Mouse (Mus musculus): ENCODE measurements at regions not wholly inside any gene's neighbourhood (a gene's known extent, or its start where the extent isn't known, plus 50 kb on each side); places are given as distances from the start of the nearest gene placed in this dataset.

DNA sequence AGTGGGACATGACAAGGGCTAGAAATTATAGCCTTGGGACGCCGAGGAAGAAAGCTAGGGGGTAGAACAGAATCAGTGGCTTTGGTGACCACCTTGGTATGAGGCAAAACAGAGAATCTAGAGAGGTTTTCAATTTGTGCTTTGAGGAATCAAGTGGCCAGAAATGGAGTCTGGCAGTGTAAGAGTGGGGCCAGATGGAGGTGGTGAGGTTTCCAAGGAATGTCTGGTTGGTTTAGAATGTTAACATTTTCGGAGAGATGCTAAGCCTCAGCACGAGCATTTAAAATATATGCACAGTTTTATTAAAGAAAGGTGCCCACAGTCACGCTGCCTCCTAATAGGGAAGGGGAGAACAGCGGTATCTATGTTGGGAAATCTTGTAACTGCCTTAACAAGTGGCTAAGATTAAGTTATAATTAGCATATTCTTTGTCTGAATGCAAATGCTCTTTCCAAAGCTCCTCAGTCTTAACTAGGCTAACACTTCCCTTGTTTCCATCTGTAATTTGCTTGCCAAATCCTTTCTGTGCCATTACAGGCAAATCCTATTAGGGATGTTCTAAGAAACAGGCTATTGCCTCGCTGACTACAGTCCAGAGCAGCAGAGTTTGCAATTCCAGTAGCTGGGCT is 117.9 kb upstream of the Pbx1 start:
- no peaks in the 10 kb centered on the region for H3K9me3 ChIP-seq (replicated peaks)
- H3K4me3 ChIP-seq: no peak overlapping the region
- no peaks in the 10 kb centered on the region for H3K4me1 ChIP-seq
- no peak overlapping the region for H3K27ac ChIP-seq
- H3K27me3 ChIP-seq (ENCODE audit: low read depth, poor library complexity, severe bottlenecking): no peaks in the 10 kb centered on the region
- 63% methylated on average over 7 of the region's 7 CpGs for WGBS
- no peak for DNase-seq (ENCODE audit: low spot score)
- H3K36me3 ChIP-seq: no peaks in the 10 kb centered on the region

DNA sequence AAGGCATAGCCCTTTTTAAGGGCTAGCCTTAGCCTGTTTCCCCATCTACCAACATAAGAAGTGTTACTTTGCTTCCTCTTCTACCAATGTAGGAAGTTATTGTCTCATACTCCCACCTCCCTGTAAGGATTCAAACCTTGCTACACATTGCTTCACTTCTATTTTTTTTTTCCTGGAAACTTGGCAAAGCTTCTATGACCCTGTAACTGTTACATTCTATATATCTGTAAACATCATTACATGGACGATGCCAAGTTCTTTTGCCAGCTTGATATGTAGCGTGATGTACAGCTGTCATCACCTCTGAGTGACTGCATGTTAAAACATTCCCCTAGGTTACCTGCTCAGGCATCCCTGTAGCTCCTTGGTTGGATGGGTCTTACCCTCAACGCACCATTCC is 114.1 kb upstream of the Pbx1 start:
- Histone ChIP-seq H3K4me3 (no peak overlapping the region), H3K27me3 (ENCODE audit: low read depth, poor library complexity, severe bottlenecking) (no peaks in the 10 kb centered on the region), H3K36me3 (no peaks in the 10 kb centered on the region), H3K9me3 (replicated peaks) (no peaks in the 10 kb centered on the region), H3K4me1 (peaks cover 7% of the 10 kb centered on the region; the same call in 1 of the 2 replicates), H3K27ac (no peak overlapping the region)
- WGBS: 91% methylated on average over 3 of the region's 3 CpGs
- DNase-seq (ENCODE audit: low spot score): no peak

DNA sequence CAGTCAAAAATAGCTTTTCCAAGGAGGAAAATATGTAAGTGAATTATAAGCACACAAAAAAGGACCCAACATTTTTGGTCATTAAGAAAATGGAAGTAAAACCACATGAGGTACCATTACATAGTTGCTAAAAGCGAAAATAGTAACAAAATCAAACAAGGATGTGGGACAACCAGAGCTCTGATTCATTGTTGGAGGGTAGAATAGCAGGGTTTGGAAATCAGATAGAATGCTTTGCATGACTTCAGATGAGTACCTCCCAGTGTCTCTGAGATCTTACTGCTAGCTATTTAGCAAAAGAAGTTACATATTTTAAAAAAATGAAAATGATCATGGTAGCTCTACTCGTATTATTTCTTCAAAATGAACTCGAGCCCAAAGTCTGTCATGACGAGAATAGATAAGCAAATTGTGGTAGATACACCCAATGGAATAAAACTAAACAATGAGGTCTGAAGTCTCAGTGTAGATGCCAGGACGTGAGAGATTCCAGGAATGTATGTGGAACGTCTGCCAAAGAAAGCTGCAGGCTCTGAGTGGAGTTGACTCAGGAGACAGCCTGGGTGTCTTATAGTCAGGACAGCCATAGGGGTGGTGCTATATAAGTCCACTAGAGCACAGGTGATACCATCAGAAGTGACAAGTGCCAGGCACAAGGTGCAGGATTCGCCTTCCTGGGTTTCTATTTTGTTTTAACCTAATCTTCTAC is 113.2 kb upstream of the Pbx1 start:
- Histone ChIP-seq H3K27ac (no peak overlapping the region), H3K9me3 (replicated peaks) (no peaks in the 10 kb centered on the region), H3K4me1 (peaks cover 7% of the 10 kb centered on the region; the same call in 1 of the 2 replicates), H3K27me3 (ENCODE audit: low read depth, poor library complexity, severe bottlenecking) (no peaks in the 10 kb centered on the region), H3K4me3 (no peak overlapping the region), H3K36me3 (no peaks in the 10 kb centered on the region)
- no peak for DNase-seq (ENCODE audit: low spot score)
- WGBS: 84% methylated on average over 7 of the region's 7 CpGs

DNA sequence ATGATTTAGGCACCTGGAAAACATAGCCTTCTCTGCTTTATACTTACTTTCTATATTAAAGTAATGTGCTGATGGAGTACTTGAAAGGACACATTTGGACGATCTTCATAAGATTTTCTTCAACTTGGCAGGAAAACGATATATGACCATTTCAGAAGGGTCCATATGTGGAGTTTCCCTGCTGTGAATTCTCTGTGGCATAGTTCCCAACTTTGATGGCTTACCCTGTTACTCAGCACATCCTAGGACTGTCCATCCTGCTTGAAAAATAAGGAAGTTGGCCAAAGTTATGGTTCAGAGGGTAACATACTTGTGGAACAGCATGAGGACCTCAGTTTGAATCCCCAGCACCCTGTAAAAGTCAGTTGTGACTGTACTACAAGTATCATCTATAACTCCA is 109.2 kb upstream of the Pbx1 start:
- no peak for DNase-seq (ENCODE audit: low spot score)
- no peak overlapping the region for H3K4me3 ChIP-seq
- peaks cover 7% of the 10 kb centered on the region; the same call in 1 of the 2 replicates for H3K4me1 ChIP-seq
- no peaks in the 10 kb centered on the region for H3K36me3 ChIP-seq
- 81% methylated on average over 2 of the region's 2 CpGs for WGBS
- no peaks in the 10 kb centered on the region for H3K27me3 ChIP-seq (ENCODE audit: low read depth, poor library complexity, severe bottlenecking)
- H3K9me3 ChIP-seq (replicated peaks): no peaks in the 10 kb centered on the region
- H3K27ac ChIP-seq: no peak overlapping the region

DNA sequence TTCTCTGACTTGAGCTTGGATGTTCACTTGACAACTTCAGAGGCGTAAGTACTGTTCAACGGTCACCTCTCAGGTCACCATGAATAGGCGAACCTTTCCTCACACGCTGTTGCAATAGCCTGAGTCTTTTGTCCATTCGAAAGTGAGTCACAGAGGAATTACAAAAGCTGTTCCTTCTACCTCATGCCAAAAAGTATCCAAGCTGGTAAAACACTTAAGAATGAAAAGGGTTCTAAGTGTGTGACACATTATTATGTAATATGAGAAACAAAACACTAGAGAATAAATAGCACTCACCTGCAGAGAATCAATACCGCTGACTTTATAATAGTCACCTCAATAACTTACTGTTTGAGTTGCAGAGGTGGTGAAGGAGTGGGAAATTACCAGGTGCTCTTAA is 86.0 kb upstream of the Pbx1 start:
- Histone ChIP-seq H3K4me3 (no peak overlapping the region), H3K27ac (no peak overlapping the region), H3K36me3 (no peaks in the 10 kb centered on the region), H3K4me1 (no peaks in the 10 kb centered on the region), H3K9me3 (replicated peaks) (no peaks in the 10 kb centered on the region), H3K27me3 (ENCODE audit: low read depth, poor library complexity, severe bottlenecking) (no peaks in the 10 kb centered on the region)
- WGBS: 94% methylated on average over 6 of the region's 6 CpGs
- no peak for DNase-seq (ENCODE audit: low spot score)

DNA sequence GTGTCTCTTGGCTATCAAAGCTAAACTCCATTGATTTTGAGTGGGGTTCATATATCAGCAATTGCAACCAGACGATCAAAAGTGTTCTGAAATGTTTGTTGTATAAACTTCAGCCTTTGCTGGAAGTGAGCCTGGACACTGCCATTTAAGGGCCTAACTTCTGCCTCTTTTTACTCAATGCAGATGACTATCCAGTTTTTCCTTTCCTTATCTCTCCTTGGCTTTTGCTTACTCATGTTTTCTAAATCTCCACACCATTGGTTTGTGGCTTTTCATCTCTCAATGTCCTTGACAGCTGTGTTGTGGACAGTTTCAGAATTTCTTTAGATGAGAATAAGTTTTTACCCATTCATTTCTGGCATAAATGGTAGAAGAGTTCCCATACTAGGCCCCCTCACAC is 74.3 kb upstream of the Pbx1 start:
- H3K4me3 ChIP-seq: no peak overlapping the region
- no peak for DNase-seq (ENCODE audit: low spot score)
- H3K27me3 ChIP-seq (ENCODE audit: low read depth, poor library complexity, severe bottlenecking): no peaks in the 10 kb centered on the region
- H3K27ac ChIP-seq: no peak overlapping the region
- peaks cover 11% of the 10 kb centered on the region; the same call in 1 of the 2 replicates for H3K4me1 ChIP-seq
- H3K9me3 ChIP-seq (replicated peaks): no peaks in the 10 kb centered on the region
- H3K36me3 ChIP-seq: no peaks in the 10 kb centered on the region
- 95% methylated on average over 1 of the region's 1 CpGs for WGBS

DNA sequence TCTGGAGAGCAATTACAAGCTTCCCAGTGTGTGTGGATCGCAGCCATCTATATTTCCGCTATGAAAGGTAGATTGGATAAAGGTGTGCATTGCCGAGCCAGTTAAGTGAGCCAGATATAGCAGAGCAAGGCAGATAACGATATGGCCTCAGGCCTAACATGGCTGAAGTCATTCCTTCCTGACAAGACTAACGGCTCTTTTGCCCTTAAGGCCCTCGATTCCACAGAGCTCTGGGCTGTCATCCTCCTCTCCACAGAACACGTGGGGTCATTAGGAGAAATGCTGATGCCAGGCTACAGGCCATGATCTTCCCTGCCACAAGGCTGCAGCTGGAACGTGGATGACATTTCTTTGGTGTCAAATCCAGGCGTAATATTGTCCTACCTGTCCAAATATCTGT is 72.7 kb upstream of the Pbx1 start:
- H3K4me1 ChIP-seq: peaks cover 12% of the 10 kb centered on the region; the same call in 1 of the 2 replicates
- WGBS: 74% methylated on average over 9 of the region's 9 CpGs

DNA sequence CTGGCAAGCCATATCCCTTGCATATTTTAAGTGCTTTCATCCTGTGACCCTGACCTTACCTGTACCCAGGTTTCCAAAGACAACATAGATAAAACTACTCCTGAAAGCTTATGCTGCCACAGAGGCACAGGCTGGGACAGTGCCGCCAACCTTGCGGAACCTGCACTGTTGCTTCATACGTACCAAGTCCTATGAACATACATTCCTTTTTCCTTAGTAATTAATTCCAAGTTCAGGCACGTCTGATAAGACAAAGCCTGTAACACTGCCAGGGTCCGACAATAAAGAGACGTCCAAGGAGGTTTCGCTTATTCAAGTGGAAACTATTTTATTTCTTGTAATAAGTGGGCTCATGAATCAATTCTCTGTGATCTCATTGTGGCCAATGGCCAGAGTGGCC is 70.2 kb upstream of the Pbx1 start:
- no peak overlapping the region for H3K27ac ChIP-seq
- H3K4me1 ChIP-seq: peaks cover 12% of the 10 kb centered on the region; the same call in 1 of the 2 replicates
- no peaks in the 10 kb centered on the region for H3K27me3 ChIP-seq (ENCODE audit: low read depth, poor library complexity, severe bottlenecking)
- no peak overlapping the region for H3K4me3 ChIP-seq
- 81% methylated on average over 7 of the region's 7 CpGs for WGBS
- H3K36me3 ChIP-seq: no peaks in the 10 kb centered on the region
- no peak for DNase-seq (ENCODE audit: low spot score)
- no peaks in the 10 kb centered on the region for H3K9me3 ChIP-seq (replicated peaks)

More for the DNA sequence above, 72.7 kb upstream of the Pbx1 start:
- no peak for DNase-seq (ENCODE audit: low spot score)
- Histone ChIP-seq H3K27me3 (ENCODE audit: low read depth, poor library complexity, severe bottlenecking) (no peaks in the 10 kb centered on the region), H3K4me3 (no peak overlapping the region), H3K9me3 (replicated peaks) (no peaks in the 10 kb centered on the region), H3K36me3 (no peaks in the 10 kb centered on the region), H3K27ac (no peak overlapping the region)

DNA sequence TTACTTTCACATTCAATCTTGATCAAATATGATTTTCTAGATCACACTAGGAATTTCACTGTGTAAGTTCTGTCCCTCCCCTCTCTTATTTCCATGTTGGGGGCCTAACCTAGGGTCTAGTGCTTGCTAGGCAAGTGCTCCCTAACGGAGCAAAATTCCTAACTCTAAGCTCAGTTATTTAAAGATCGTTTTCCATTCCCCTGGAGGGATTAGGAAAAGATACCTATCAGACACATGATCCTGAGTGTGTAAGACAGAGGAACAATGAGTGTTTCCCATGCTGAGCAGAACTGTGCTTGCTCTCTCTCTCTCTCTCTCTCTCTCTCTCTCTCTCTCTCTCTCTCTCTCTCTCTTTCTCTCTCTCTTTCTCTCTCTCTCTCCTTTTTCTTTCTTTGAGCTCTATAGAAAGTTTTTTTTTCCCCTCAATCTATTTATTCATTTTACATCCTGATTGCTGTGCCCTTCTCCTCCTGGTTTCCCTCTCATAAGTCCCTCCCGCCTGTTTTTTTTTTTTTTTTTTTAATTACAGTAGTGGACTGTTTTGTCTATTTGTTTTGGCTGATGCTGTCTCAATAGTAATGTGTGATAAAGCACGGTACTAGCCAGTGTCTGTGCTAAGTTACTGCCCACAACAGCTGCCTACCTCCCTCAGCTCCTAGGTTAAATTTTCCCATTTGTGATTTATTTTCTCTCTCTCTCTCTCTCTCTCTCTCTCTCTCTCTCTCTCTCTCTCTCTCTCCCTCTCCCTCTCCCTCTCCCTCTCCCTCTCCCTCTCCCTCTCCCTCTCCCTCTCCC is 69.5 kb upstream of the Pbx1 start:
- Histone ChIP-seq H3K36me3 (no peaks in the 10 kb centered on the region), H3K27me3 (ENCODE audit: low read depth, poor library complexity, severe bottlenecking) (no peaks in the 10 kb centered on the region), H3K4me1 (peaks cover 12% of the 10 kb centered on the region; the same call in 1 of the 2 replicates), H3K9me3 (replicated peaks) (no peaks in the 10 kb centered on the region), H3K4me3 (no peak overlapping the region), H3K27ac (no peak overlapping the region)
- WGBS: 68% methylated on average over 4 of the region's 4 CpGs
- no peak for DNase-seq (ENCODE audit: low spot score)

DNA sequence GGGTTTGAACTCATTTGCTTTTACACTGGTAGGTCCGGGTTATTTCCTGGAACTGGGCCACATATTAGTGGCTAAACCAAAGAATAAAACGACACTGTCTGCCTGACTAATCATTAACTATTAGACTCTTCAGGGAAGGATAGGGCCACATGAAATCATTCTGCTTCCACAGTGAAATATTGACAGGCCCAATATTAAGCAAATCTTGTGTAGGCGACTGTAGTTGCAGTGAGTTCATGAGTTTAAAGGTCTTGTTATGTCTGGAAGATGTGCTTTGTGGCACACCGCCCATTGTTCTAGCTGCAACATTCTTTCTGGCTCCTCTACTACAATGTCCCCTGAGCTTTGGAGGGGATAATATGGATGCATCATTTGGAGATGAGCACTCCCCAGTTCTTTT is 65.7 kb upstream of the Pbx1 start:
- Histone ChIP-seq H3K4me1 (peaks cover 16% of the 10 kb centered on the region), H3K9me3 (replicated peaks) (no peaks in the 10 kb centered on the region), H3K27ac (no peak overlapping the region), H3K36me3 (no peaks in the 10 kb centered on the region), H3K4me3 (no peak overlapping the region), H3K27me3 (ENCODE audit: low read depth, poor library complexity, severe bottlenecking) (no peaks in the 10 kb centered on the region)
- WGBS: 92% methylated on average over 4 of the region's 4 CpGs
- no peak for DNase-seq (ENCODE audit: low spot score)

DNA sequence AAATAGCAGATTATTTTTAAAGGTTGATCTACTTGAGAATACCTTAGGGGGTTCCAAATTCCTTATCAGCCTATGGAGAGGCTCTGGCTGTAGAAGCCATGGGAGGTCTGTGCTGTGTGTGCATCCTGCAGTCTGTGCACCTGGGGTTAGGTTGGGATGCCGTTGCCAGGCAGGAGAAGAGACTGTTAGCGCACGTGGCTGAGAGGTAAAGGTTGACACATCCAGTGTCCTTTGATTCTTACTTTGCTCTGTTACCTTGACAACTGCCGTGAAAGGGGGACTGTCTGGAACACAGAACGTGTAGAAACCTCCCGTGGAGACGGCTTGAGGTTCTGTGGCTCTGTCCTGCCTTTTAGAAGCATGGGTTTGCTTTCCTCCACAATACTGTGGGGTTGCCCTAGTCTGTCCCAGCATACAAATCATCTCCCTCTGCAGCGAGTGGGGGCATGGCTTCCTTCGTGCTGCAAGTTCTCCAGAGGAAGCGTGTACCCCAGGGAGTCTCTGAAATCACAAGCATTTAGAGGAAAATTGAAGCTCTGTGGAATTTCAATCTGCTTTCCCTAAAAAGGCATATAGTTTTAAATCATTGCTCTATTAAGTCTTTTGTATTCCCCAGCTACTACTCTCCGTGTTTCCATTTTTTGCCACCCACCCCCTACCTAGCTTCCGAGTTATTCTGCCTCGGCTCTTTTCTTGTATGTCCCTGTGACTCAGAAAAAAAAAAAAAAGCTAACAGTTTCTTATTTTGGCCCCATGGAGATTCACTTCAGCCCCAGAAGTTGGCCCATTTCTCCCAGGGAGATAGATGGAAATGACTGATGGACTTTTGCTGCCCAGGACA is 63.8 kb upstream of the Pbx1 start:
- Histone ChIP-seq H3K27ac (no peak overlapping the region), H3K27me3 (ENCODE audit: low read depth, poor library complexity, severe bottlenecking) (no peaks in the 10 kb centered on the region), H3K9me3 (replicated peaks) (no peaks in the 10 kb centered on the region), H3K4me1 (peaks cover 8% of the 10 kb centered on the region), H3K36me3 (no peaks in the 10 kb centered on the region), H3K4me3 (no peak overlapping the region)
- DNase-seq (ENCODE audit: low spot score): no peak
- WGBS: 75% methylated on average over 13 of the region's 13 CpGs

DNA sequence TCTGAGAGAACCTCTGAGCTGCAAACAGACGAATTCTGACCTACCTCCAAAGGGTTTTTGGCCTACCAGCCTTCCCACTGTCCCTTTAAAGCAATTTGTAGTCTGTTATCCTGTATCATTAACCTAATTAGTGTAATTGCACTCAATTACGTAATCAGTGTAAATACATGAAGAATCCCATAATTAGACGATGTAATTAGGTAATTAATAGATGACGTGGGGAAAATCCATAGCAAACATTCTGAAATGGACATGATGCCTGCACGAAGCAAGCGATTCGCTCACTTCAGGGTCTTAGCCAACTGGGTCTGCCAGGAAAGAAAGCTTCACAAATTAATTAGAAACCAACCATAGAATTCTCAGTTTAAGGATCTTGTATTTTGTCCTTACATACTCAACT is 55.4 kb upstream of the Pbx1 start:
- H3K4me3 ChIP-seq: no peak overlapping the region
- WGBS: 83% methylated on average over 7 of the region's 7 CpGs
- DNase-seq (ENCODE audit: low spot score): no peak

More for the DNA sequence above, 55.4 kb upstream of the Pbx1 start:
- no peaks in the 10 kb centered on the region for H3K36me3 ChIP-seq
- H3K9me3 ChIP-seq (replicated peaks): no peaks in the 10 kb centered on the region
- H3K27me3 ChIP-seq (ENCODE audit: low read depth, poor library complexity, severe bottlenecking): no peaks in the 10 kb centered on the region
- H3K27ac ChIP-seq: no peak overlapping the region
- peaks cover 5% of the 10 kb centered on the region for H3K4me1 ChIP-seq
